Mouse (Mus musculus) telencephalon, adult 2 months (tissue): ENCODE results near the gene Idh3a.
A peak's percentile ranks its signal among the peaks of the same experiment; 100 is the strongest.
"Not testable (repeated sequence)": the region's sequence is repeated elsewhere in the genome, so short reads cannot be mapped to it uniquely, and the experiment has no call there.

Experiments used
- DNase-seq: peaks from one replicate; pipeline ENCODE4 v3.0.0-alpha.2; 2011; ENCODE audit warnings: low read depth, low spot score

Gene Idh3a

DNA sequence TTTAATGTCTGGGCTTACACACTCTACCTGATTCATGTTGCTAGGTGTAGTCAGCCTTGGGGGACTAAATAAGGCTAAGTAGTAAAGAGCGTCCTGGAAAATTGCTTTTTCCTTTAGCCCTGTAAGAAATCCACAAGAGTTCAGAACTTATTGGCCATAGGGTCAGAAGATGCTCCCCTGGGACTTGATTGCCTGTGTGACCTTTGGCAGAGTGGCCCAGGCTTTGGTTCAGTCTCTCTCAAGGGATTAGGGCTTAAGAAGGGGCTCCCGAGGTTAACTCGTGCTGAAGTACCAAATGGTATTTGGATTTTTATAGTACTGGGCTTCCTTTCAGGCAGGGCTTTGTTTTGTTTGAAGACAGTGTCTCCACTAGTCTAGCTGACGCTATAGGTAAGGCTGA, 1.7 kb downstream of the Idh3a start:
- no peak for DNase-seq

DNA sequence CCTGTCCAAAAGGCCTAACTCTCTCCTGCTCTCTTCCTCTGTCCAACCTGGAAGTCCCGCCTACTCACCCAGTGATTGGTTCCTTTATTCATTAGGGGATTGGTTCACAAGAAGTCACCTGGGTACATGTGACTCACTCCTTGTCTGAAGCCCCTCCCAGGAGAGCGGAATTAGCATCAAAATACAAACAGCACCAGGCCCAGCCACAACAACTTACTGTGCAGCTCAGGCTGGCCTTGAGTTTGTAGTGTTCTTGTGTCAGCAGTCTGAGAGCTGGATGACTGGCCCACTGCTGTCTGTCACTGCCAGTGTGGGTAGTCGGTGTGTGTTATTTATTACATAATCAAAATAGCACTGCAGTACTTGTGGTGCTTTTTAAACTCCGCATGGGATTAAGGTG, 7.5 kb downstream of the Idh3a start:
- DNase-seq = not testable (repeated sequence)

DNA sequence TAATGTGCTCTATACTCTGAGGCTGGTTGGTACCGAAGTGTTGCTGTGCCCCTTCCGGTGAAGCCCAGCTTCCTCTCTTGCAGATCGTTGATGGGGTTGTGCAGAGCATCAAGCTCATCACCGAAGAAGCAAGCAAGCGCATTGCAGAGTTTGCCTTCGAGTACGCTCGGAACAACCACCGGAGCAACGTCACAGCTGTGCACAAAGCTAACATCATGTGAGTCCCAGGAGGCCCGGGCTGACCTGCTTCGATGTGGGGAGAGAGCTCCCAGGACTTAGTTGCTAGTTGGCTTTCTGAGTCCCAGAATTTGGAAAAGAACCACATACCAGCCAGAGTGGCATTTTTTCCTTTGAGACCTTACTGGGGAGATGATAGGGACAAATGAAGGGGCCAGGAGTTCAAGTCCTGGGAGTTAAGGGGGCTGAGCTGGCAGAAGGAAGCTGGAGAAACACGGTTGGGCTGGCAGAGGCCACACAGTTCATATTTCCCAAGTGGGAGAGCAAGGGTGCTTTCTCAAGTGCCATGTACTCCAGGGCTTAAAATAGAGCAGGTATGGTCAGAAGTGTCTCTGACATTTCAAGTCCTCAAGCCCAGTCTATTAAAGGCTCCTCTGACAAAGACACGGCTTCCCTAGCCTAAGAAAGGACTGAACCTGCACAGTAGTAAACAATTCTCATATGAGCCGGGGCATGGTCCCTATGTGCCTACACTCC, 10.8 kb downstream of the Idh3a start:
- no peak for DNase-seq

DNA sequence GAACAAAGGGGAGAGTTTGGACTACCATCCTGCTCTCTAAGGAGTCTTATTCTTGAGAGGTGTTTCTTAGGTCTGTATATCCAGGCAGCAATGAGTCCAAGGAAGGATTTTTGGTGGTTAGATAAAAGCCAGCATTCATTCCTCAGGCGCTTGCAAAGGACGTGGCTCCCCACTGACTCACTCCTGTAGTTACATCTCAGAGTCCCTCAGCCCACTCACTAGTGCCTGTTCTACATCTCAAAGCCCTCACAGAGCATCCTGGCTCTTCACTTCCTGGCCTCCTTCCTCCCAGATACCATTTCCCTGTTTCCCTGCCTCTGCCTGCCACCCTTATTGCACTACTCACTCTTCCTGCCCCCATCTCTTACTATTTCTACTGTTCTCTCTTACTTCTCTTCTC, 16.3 kb downstream of the Idh3a start:
- no peak for DNase-seq

DNA sequence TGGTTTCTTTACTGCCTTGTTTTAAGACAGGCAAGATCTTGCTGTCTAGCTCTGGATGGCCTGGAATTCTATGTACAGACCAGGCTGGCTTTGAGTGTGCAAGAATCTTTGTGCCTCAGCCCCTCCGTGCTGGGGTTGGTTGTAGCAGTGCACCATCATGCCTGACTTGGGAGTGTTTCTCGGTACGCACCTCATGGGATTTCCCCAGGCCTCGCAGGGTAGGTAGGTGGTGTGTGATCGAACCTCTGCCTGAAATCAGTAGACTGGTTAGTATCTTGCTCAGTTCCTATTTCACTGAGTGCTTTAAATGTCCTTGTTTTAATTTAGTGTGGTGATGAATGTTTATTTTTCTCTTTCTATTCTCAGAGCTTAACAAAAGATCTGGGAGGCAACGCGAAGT, 16.8 kb downstream of the Idh3a start:
- no peak for DNase-seq

DNA sequence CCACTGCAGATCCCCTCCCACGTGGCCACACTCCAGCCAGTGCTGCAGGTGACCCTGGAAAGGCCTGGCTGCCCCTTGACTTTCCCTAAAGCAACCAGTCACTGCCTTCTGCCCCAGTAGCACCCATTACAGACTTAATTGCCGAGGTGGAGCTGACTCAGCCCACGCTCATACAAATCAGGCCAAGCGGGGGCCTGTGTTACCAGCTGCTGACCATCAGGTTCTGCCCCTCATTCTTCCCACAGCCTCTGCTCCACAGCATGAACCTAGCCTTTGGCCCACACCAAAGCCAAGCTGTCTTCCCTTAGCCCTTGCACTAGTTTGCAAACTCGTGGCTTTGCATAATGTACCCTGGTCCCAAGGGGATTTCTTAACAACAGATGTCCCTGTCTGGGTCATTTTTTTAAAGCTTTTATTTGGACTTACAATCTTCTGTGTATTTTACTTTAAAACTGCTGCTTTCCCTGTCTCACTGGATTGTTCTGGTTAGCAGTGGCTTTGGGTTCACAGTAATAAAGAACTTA, 18.1 kb downstream of the Idh3a start:
- no peak for DNase-seq

DNA sequence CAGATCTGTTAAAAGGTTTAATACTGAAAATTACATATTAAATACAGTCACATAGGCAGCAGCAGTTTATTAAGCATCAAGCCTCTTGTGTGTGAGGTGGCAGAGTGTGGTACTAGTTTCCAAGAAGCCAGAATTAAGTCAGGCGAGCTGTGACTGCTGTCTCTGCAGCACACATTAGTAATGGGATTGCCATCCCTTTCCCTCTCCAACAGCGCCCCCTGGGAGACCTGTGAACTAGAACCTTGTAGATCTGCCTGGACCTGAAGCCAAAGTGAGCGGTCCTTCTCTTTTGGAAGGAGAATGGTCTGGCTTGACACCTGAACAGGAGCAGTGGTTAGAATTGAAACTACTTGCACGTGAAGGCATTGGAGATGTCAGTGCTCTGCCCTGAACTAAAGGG, 18.8 kb downstream of the Idh3a start:
- no peak for DNase-seq

DNA sequence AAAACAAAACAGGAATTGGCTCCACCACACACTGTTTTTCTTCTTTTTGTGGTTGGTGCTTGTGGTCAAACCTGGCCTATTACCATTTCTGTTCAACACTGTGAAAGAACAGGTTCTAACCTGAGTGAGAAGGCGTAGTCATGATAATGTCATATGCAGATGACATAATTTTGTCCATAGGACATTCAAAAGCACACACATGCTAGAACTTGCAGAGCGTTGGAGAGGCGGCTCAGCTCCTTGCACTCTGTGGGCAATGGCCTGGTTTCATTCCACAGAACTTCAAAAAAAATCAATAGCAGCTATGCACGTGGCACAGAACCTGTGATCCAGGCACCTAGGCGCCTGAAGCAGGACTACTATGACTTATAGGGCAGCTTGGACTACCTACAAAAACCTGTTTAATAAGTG, 26.7 kb downstream of the Idh3a start:
- DNase-seq = no peak

DNA sequence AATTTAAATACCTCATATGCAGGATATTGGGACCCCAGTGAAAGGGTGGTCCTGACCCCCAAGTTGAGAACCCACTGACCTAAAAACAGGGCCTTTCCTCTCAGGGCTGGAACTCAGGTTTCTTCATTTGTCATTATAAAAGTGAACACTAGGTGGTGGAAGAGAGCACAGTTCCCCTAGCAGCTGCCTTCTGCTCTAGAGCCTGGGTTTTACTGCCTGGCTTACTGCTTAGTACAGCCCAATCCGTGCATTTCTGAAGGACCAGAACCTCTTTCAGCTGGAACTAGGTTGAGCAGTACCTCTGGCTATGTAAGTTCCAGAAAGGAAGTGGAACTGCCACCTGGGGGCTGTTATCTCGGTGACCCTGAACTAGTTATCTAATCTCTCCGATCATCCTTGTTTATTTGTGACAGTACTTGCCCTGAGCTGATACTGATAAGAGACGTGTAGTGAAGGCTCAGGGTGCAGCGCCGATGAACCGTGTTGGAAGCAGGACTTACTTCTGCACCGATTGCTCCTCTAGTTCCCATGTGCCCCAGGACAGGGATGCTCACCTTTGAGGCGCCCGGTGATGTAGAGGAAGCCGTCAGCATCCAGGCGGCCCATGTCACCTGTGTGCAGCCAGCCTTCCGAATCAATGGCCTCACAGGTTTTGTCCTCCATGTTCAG, 28.2 kb downstream of the Idh3a start:
- DNase-seq = no peak

DNA sequence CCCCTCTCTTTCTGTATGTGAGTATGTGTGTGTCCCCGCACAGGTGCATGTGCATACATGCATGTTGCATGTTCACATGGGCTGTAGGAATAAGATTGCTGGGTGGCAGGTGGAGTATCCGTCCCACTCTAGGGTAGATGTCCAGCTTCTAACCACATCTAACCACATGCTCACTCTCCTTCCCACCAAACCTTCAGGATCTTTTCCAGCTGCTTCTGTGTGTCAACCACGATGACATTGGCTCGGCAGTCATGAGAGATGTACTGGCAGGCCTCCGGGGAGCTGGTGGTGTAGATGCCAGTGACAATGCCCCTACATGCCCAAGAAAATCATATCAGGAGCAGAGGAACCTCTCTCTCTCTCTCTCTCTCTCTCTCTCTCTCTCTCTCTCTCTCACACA, 41.1 kb downstream of the Idh3a start:
- no peak for DNase-seq

DNA sequence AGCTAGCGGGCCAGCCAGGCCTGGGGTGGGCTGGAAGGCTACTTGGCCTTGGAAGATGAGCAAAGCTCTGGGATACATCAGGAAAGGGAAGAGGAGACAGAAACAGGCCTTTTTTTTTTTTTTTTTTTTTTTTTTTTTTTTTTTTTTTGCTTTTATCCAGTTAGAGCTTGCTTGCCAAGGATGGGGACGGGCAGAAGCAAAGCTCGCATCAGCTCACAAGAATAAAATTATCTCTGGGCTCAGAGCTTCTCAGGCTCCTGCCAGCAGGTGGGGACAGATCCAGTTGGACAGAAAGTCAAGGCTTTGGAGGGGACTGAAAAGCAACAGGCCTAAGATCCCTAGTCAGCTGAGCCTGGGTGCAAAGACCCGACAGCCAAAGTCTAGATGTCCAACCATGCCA, 42.6 kb downstream of the Idh3a start:
- peak; percentile 12 for DNase-seq

DNA sequence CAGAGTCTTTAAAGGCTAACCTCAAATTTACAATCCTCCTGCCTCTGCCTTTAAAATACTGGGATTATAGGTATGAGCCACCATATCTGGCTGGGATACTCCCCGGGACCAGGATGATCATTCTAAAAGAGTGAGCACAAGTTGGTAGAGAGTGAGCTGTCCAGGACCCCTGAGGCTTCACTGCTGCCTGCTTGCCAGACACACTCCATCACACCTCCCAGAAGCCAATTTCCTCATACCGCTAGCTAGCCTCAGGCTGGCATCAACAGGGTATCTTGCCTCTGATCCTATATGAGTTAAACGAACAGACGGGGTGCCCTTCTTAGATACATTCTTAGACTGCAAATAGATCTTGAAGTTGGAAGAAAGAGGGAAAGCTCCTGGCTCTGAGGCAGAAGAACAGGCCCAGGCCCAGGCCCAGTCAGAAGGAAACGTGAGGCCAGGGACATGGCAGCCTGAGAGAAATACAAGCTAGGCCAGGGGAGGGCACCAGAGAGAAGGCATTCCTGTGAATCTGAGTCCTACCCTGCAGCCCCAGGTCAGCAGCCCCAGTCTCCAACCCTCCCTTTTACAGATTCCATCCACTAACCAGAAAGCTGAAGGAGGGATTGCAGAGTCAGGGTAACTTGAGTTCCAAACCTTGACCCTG, 43.6 kb downstream of the Idh3a start:
- no peak for DNase-seq

DNA sequence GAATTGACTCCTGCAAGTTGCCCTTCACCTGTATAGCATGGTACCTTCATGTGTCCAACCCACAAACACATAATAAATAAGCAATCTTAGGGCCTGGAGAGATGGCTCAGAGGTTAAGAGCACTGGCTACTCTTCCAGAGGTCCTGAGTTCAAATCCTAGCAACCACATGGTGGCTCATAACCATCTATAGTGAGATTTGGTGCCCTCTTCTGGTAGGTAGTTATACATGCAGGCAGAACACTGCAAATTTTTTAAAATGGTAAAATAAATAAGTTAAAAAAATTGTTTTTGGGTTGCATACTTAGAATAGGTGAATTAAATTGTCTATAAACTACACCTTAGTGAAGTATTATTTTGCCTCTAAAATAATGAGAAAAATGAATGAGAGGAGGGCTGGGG, 44.8 kb downstream of the Idh3a start:
- no peak for DNase-seq

DNA sequence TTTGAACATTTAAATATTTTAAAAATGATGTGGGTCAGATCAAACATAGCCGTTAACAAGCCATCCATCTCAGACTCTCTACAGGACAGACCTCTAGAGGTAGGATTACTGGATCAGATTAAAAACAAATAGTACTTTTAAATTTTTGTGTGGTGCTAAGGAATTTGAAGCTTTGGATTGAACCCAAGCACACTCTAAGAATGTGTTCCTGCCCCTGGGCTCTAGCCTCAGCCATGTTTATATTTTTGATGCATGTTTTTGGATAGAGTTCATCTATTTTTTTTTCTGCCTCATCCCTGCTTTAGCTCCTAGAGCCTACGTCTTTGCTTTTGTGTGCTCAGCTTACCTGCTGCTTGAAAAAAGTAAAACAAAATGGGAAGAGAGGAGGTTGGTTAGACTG, 47.3 kb downstream of the Idh3a start:
- DNase-seq = no peak

DNA sequence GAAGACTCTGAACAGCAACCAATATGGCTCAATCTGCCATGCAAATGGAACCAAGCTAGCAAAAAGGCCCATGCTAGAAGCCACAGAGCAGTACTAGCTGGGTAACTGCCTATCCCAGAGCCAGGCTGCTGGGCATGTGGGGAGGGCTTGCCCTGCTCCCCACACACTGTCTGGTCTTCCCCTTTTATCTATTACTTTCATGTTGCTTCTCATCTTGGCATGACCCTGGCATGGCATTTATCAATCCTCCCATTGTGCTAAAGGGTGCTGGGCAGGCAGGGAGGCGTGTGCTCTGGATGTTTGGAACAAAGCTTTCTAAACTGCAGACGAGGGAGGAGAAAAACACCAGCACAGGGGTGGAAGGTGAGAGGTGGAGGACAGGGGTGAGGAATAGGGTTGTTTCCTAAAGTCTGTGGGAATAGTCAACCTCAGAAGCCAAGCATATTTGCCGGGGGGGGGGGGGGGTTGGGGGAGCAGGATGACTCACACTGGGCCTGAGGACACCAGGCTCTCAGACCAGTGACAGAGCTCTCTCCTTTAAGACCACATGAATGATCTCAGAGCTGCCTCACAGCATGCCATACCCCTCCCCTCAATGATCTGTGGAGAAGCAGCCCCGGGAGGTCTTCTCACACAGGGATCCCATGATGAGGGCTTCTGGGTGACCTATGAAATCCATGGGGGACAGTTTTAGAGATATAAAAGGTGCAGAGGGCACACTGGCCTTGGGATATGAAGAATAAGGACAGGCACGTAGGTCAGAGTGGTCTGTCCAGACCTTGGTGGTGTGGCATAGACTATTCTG, 51.6 kb downstream of the Idh3a start:
- no peak for DNase-seq

DNA sequence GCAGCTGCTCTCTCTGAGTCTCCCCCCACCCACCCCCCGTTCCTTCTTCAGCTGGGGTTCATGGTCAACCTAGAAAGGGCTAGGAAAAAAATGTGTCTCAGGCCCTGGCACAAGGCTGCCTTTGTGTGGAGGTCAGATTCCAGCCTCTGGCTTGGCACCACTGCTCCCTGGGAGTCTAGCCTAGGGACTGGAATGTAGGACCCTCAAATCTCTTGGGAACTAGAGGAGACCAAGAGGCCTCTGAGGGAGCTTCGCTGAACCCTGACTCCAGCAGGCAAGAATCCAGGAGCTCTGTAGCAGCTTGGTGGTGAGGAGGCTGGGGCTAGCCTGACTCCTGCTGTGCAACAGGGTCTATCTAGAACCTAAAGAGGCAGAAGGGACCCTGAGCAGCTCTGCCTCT, 53.1 kb downstream of the Idh3a start:
- DNase-seq = no peak

DNA sequence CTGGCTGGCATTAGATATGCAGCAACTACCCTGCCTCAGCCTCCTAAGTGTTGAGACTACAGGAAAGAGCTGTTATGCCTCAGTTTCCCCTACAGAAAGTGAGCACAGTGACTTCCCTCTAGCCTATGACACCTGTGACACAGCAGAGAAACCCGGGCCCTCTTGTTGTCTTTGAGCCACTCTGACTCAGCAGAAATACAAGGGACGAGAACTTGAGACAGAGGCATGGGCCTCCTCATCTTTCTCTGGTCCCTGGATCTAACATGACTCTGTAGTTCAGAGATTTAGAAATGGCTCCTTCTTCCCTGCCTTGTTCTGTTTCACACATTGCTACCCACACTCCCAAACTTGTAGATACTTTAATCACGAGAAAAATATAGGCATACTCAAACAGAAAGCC, 55.4 kb downstream of the Idh3a start:
- no peak for DNase-seq

DNA sequence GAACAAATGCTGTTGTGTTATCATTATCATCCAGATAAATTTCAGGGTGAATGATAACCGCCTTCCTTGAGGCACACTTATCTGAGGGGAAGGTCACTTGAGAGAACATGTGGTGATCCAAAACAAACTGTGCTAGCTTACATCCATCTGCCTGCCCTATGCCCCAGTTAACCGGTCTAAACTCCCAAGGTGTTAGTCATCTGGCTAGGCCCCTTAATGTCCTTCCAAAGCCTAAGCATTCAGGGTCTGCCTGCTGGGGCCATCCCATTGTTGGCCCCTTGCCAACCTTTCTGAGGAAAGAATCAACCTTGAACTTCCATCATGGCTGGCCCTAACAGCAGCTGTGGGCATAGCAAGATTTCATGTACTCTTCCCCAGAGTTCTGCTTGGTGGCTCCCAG, 56.0 kb downstream of the Idh3a start:
- no peak for DNase-seq

DNA sequence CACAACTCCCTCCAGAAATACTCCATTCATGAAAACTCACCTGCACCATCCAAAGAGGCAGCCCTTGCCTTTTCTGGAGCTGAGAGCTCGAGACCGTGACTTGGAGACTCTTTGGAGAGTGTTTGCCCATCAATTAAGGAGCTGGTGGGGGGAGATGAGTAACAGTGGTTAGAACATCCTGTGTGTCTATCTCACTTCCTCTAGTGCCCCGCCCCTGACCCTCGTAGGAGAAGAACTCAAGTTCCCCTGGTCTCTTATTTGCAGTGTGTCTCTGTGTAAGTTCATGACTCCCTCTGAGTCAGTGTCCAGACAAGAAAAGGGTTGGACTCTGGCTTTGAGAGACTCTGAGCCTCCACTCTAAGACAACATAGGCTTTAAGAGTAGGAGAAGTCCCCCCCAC, 56.4 kb downstream of the Idh3a start:
- DNase-seq = no peak

DNA sequence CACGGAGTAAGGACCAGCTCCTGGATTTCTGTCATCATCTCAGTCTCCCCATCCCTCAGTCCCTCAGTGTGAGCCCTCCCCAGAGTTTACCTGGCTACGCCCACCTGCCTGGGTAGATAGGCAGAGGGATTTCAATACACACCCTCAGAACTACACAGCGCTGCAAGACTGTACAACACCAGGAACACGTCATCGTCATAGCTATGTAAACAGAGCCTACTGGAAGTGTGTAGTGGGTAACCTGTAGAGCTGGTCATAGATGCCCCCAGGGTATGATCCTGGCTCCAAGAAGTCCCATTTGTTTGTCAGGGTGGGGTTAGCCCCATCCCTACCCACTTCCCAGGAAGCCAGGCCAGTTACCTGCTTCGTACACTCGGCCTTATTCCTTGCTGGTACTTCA, 57.0 kb downstream of the Idh3a start:
- no peak for DNase-seq

DNA sequence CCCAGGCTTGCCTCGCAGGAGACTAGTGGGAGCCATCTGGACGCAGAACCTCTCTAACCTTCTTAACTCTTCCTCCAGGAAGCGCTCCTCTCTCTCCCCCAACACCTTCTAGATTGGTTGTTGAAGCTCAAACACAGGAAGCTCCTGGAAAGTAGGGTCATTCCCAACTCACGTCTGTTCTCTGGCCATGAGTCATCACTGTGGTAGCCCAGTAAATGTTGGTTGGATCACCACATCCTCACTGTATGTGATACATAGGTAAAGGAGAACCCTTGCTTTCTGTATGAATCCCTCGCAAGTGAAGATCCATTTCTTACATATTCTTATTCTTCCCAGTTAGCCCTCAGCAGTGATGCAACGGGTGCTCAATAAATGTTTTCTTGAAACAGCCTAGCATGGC, 59.4 kb downstream of the Idh3a start:
- no peak for DNase-seq

DNA sequence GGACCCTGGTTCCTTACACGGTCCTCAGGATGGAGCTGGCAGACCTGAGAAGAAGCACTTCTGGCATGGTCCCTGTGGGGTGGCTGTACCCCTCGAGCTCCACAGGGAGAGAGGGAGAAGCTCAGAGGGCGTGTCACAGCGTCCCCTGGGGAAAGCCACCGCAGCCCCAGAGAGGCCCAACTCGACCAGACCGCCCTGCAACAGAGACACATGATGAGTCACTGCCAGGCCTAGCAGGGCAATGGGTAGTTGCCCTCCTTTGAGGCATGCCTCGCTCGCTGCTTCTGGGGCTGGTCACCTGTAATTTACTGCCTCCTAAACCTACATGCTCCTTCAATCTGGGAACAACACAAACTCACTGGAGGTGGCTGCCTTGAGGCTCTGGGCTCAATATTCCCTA, 60.1 kb downstream of the Idh3a start:
- DNase-seq = no peak
